Mouse (Mus musculus) G1E (cell line): ENCODE results near the gene Pkn2.

Source experiments
- CTCF ChIP-seq: IDR thresholded peaks from 2 replicates; pipeline ENCODE4 v1.5.1; 2012; ENCODE audit warnings: low read depth, low read length, inconsistent platforms, mixed read lengths
- TAL1 ChIP-seq: conservative IDR thresholded peaks from 2 replicates; pipeline ENCODE4 v1.6.1; 2012; ENCODE audit warnings: low read depth, low read length, inconsistent platforms, mixed read lengths

DNA sequence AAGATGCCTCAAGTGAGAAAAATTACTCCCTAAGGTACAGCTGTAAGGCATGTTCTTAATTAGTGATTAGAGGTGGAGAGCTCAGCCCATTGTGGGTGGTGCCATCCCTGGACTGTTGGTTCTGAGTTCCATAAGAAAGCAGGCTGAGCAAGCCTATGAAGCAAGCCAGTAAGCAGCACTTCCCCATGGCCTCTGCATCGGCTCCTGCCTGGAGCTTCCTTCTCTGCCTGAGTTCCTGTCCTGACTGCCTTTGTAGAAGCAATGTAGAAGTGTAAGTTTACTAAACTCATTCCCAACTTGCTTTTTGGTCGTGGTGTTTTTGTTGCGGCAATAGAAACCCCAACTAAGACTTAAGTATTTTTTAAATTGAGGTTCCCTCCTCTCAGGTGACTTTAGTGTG is 8.6 kb upstream of the Pkn2 start:
- TF ChIP-seq CTCF (no peak), TAL1 (no peak)
